Mouse (Mus musculus) adrenal gland, adult 2 months (tissue): ENCODE results near the gene N4bp3. TPM values are rescaled to one million over a fixed set of nuclear protein-coding genes. Genes with fewer than 3 reads are reported as not detected.
"Not testable (repeated sequence)": the region's sequence is repeated elsewhere in the genome, so short reads cannot be mapped to it uniquely, and the experiment has no call there.

Source experiments
- DNase-seq: peaks from one replicate; pipeline ENCODE4 v3.0.0; 2021
- long read RNA-seq: library from polyadenylated mRNA; stranded (forward); transcript quantifications from one replicate; pipeline ENCODE4 v2.0.0, GENCODE M21; 2021
- polyA plus RNA-seq: library from polyadenylated mRNA; depleted of rRNA; stranded (reverse); fragments of >200 nt; gene quantifications from 2 replicates; pipeline ENCODE4 v1.2.3, GENCODE M21; 2012; rRNA removed
- total RNA-seq, 2 experiments: library from RNA; stranded (reverse); gene quantifications; 2 replicates each; pipeline ENCODE4 v1.2.3; 2021

The N4bp3 gene
- total RNA-seq (1 to 10 TPM; 5.3 to 9.3 TPM), polyA plus RNA-seq (10.5 and 15.1 TPM in 2 replicates)
- long read RNA-seq, transcript N4bp3-201 (5 exons, 2,367 nt): major isoform, 14 of 17 reads
- long read RNA-seq, partial matches to known transcripts: 2 of 17 reads
- long read RNA-seq, other reads (novel, unspliced or antisense): 1 of 17 reads

DNA sequence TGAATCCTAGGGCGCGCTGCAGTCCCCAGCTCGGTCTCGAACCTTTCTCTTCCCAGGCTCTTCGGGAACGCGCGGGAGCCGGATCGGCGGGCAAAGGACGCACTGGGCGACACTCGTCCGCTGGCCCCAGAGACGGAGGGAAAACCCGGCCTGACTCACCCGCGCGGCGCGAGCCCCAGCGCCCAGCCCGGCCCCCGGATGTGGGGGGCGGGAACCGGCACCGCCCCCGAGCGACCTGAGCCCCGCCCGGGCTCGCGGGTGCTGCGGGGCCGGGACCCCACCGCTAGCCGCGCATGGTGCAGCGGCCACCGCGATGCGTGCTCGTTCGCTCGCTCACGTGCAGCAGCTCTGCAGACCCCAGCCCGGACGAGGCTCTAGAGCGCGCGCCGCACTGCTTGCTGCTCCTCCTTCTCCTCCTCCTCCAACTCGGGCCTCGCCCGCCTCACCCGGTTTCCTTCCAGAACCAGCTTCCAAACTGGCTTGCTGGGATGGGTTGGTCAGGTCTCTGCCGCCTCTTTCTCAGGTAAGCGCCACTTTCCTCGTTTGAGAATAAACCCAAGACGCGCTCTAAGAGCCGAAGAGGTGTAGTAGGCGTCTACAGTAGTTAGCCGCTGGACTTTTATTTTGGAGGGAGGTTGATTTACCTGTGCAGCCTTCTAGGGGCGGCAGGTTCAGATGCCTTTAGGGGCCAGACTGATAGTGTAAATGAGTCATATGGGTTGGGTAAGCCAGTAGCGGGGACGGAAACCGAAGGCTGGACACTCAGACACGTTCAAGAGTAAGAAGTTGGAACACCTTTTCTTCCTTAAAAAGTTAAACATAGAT, at the start of gene N4bp3, which contains the start of gene D930048N14Rik:
Gene N4bp3 (minus strand): TSS at position 152 of the 825 bp plus-strand sequence.
Gene D930048N14Rik (plus strand): TSS at position 264 of the 825 bp plus-strand sequence.
- peak; percentile 93 for DNase-seq

DNA sequence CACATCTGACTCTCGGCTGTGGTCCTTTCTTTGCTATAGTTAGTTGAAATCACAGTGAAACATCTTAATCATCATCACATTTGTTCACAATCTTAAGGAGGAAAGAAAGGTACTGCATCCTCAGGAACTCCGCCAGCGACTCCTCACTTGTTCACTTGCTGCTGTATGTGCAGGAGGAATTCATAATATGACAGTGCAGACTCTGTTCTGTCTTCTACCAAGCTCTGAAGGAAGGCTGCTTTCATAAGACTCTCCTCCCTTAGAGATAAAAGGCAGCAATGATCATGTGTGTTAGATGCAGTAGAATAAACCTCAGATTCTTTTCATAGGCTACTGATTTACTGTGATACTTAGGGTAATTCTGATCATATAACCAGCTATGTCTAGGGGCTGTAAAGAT, 44.3 kb upstream of the N4bp3 start:
- no peak for DNase-seq

DNA sequence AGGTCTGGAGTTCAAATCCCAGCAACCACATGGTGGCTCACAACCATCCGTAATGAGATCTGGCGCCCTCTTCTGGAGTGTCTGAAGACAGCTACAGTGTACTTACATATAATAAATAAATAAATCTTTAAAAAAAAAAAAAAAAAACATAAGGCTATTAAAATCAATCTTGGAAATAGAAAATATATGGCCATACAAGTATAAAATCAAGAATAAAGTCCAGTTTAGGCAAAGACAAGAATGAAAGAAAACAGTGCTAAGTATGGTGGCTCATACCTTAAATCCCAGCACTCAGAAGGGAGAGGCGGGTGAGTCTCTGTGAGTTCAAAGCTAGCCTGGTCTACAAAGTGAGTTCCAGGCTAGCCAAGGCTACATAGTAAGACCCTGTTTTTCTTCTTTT, 40.0 kb upstream of the N4bp3 start:
- not testable (repeated sequence) for DNase-seq

DNA sequence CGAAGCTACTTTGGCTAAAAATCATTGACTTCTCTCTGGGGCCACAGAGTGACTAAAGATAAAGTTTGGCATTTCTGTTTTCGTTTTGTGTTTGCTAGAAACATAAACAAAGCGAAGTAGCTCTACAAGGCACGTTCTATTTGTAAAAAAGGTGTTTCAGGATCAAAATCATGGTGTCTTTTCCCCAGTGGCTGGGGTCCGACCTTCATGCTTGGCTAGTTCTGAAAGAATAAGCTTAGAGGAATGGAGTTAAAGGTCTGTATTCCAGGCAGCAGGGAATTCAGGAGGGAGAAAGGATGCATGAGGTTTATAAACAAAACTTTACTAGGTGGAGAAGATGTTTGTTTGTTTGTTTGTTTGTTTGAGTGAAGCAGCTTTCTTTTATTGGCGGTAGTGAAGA, 38.7 kb upstream of the N4bp3 start:
- no peak for DNase-seq

DNA sequence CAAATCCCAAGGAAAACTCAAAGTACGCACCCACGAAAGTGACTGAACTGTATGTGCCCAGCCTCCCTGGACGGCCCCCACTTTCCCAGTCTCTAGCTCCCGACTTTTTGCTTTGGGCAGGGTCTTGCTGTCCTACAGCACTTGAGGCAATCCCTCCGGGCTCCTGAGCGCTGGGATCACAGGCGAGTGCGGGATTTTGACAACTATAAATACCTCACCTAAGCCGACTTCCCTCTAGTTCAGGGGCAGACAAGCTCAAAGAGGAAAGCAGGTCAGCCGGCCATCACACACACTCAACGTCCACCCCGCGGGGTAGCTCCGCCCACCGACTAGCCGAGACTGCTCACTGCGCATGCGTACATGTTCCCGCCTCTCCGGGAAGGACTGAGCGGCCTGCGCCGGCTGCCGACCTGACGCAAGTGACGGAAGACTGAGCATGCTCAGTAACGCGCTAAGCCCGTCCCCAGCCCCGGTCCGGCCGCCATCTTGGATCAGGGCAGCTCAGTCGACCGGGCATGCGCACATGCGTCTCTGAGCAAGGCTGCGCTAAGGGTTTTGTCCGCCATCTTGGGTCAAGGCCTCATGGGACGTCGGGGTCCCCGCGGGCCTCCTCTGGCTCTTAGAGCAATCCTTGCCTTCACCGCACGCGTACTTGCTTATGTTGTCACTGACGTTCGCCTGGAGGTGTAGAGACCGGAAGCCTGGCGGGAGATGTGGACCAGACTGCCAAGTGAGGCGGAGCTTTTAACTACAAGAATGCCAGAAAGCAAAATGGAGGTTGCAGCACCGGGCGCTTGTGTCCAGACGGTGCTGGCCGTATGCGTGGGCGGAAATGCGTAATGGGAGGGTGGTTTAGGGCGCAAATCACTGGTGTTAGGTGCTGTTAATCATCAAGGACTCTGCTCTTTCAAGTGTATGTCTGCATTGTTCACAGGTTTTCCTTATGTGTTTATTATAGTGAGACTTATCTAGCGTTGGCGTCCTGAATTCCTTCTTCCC, 38.0 kb upstream of the N4bp3 start, which contains the start of gene 0610009B22Rik:
Gene 0610009B22Rik (minus strand): TSS at position 545 of the 999 bp plus-strand sequence.
- peak; percentile 100 for DNase-seq

DNA sequence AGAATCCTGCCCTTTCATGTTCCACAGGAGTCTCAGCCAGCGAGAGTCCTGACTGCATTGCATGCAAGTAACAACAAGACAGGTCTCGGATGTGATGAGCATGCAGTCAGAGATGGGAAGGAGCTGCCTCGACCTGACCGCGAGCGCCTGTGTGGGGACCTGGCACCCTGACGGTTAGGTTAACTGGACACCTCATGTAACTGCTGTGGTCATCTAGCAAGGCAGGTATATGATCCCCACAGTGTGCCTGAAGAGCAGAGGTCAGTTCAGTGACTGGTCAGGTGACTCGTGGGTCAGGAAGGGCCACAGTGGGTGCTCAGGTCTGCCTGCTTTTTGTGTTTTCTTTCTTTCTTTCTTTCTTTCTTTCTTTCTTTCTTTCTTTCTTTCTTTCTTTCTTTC, 31.3 kb upstream of the N4bp3 start:
- DNase-seq: no peak

DNA sequence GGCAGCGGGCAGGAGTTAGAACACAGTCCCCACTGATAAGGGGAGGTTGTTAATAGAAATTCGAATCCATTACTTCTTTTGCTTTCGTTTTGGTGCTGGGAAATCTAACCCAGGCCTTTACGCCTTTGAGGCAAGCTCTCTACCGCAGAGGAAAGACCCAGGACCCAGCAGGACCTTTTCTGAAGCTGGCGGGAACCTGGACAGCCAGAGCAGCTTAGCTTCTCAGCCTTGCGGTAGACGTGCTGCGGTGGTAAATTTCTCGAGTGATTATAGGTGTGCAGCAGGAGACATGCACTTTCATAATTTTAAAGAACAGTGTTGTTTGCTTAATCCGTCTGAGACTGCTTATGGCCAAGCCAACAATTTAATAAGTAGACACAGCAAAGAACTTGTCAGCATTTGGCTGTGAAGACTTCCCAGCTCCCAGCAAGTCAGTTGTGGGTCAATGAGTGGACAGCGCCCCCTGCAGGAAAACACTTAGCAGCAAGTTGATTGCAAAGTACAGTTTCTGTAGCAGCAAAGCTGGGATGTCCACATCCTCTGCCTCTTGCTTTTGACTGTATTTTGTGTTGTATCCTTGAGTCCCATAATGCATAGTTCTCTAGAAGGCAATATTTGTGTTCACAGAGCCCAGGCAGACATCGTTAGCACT, 30.8 kb upstream of the N4bp3 start:
- DNase-seq: peak; percentile 87

DNA sequence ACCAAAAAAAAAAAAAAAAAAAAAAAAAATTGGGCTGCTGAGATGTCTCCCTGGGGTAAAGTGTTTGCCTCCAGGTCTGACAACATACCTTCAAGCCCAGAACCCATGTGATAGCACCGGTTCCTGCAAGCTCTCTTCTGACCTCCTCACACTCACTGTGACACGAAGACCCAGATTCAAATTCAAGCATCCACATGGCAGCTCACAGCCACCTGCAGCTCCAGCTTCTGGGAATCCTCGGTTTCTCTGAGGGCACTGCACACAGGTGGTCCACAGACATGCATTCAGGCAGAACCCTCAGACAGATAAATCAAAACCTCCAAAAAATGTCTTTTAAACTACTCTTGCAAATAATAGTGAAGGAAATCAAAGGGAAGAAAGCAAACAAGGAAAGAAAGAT, 28.8 kb upstream of the N4bp3 start:
- DNase-seq: no peak

DNA sequence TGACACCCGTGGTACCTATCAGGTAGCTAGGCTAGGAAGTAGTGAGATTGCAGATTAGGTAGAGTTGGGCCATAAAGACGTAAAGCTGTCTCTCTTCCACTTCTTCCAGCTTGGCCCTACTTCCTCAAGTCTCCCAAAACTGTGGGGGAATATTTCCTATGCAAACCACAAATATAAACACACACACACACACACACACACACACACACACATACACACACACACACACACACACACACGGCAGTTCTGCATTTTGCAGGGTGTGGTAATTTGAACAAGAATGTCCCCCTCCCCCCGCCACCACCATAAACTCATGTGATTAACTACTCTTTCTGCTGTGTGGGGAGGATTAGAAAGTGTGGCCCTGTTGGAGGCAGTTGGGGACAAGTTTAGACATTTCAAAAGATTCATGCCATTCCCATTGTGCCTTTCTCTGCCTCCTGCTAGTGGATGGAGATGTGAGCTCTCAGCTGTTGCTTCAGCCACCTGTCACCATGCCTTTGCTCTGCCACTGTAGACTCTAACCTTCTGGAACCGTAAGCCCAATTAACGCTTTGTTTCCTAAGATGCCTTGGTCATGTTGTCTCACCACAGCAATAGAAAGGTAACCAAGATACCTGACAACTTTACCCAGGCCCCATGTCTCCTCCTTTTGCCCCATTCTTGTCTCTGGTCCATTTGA, 27.2 kb upstream of the N4bp3 start:
- no peak for DNase-seq

DNA sequence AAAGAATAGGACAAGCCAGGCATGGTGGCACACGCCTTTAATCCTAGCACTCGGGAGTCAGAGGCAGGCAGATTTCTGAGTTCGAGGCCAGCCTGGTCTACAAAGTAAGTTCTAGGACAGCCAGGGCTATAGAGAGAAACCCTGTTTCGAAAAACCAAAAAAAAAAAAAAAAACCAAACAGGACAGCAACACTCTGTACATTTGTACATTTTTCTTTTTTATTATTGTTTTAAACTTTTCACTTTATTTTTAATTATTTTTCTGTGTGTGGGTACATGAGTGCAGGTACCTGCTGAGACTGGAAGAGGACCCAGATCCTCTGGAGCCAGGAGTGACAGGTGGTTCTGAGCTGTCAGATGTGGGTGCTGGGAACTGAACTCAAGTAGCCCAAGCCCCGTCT, 24.7 kb upstream of the N4bp3 start:
- no peak for DNase-seq

DNA sequence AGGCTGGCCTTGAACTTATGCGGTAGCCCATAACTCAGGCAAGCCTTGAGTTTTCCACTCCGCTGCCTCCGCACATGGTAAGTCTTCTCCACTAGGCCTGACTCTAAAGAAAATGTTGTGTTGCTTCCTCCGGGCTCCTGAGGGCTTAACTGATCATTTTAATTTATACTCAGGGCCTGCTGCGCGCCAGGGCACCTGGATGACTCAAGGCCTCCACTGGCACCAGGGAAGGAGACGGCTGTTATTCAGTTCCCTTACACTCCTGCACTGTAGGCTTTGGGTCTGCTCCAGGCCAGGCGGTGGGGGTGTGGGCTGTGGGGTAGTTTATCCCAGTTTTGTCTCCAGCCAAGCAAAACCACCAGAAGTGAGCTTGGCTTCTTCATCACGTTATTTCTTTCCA, 22.6 kb upstream of the N4bp3 start:
- DNase-seq: peak; percentile 66

DNA sequence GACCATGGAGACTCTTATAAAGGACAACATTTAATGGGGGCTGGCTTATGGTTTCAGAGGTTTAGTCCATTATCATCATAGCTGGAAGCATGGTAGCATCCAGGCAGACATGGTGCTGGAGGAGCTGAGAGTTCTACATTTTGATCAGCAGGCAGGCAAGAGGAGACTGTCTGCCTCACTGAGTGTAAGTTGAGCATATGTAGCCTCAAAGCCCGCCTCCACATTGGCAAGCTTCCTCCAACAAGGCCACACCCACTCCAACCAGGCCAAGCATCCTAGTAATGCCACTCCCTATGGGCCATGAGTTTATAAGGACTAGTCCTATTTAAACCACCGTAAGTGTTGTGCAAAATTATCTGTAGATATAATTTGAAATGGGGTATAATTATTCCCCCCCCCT, 20.7 kb upstream of the N4bp3 start:
- DNase-seq: no peak

DNA sequence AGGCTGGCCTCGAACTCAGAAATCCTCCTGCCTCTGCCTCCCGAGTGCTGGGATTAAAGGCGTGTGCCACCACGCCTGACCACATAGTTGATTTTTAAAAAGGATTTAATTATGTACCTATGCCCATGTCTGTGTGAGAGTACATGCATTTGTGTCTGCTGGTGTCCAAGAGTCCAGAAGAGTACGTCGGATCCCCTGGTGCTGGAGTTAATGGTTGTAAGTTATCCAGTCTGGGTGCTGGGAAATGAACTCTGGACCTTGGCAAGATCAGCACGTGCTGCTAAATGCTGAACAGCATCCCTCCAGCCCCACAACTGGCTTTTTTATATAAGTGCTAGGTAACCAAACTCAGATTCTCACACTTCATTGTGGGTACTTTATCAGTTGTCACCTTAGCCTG, 20.2 kb upstream of the N4bp3 start:
- DNase-seq: no peak

DNA sequence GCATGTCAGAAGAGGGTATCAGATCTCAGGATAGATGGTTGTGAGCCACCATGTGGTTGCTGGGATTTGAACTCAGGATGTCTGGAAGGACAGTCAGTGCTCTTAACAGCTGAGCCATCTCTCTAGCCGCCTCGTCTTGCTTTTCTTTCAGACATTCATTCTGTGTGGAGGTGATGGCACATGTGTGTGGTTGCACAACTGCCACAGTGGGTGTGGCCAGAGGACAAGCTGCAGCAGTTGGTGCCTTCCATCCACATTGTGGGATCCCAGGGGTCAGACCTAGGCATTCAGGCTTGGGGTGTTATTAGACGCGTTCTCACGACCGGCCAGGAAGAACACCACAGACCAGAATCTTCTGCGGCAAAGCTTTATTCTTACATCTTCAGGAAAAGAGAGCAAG, 14.1 kb upstream of the N4bp3 start:
- DNase-seq: not testable (repeated sequence)

DNA sequence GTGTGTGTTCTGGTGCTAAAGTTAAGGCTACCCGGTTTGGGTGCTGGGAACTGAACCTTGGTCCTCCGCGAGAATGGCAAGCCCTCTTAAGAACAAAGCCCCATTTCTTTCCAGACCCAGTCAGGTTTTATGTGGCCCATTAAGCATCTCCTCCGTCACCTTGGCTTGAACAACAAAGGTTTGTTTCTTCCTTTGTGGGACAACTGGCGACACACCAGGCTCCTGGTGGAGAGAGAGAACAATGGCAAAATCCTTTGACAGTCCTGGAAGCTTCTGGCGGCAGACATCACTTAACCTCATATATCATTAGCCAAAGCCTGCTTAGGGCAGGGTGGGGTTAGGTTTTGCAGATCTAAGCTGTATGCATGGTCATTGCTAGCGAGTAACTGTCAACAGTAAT, 12.0 kb upstream of the N4bp3 start:
- DNase-seq: no peak

DNA sequence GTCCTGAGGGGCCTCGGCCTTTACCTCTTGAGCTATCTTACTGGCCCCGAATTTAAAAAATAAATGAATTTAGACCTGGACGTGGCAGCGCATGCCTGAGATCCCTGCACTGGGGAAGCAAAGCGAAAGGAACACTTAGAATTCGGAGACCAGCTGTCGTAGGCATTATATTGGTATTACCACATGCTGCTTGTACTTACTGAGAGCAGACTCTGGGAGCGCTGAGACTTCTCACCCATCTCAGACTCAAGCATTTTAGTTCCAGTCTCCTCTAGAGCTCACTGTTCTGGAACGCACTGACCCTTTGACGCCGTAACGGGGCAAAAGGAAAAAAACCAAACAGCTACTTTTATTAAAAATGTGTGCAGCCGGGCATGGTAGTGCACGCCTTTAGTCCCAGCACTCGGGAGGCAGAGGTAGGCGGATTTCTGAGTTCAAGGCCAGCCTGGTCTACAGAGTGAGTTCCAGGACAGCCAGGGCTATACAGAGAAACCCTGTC, 11.3 kb upstream of the N4bp3 start:
- no peak for DNase-seq

DNA sequence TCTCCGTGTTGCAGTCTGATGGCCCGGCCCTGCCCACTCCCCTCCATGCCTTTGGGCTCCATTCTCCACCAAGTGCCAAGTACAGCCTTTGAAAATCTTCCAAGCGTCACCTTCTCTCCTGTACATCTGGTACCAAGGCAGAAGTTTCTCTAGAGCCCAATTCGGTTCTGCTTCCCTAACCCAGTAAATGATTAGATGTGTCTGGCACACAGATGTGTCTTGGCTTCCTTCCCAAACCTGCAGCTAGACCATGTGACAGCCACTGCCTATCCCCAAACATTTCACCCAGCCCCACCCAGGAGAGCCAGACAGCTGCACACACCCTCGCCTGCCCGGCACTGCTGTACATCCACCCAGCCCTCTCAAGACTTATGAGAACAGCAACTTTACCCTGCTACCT, 8.1 kb upstream of the N4bp3 start:
- peak; percentile 54 for DNase-seq

DNA sequence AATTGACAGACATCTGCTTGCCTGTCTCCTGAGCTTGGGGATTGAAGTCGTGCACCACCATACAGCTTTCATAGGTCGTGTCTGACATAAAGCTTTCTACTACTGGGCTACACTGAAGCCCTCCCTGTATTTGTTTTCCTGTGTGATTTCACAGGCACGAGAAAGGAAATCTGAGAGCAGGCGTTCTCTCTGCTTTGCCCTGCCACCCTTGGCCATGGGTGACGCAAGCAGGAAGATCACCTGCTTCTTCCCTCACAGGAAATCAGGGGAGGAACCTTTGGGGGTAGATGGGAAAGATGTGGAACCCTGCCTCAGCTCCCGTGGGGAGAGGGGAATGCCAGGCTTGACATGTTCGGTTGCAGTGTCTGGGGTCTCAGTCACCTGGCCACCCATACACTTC, 7.6 kb upstream of the N4bp3 start:
- no peak for DNase-seq

DNA sequence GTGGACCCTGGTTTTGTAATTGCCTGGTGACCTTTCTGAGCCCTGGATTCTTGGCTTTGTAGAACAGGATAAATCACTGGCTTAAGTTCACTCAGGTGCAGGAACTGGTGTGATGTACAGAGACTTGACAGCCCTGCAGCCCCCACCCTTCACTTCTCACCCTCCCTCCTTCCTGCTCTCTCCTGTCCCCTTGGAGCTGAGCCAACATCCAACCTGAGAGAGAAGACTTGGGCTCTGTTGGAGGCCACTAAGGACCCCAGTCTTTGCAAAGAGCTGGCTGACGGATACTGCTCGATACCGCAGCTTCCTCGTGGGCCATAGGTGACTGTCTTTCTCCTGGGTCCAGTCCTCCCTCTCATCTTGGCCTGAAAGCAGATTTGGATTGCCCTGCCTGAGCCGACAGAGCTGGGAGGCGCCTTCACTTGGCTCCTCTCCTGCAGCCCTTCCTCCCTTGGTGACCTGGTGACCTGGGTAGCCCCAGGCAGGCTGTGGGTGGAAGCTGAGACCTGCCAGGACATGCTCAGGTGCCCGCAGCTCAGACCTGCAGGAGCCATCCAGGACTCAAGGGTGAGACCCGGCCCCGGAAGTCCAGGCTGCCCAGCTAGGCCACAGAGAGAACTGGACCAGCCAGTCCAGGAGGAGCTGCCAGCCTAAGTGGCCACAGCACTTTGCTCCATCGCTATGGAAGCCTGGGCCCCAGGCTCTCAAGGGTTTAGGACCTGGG, 6.3 kb upstream of the N4bp3 start:
- peak; percentile 59 for DNase-seq

DNA sequence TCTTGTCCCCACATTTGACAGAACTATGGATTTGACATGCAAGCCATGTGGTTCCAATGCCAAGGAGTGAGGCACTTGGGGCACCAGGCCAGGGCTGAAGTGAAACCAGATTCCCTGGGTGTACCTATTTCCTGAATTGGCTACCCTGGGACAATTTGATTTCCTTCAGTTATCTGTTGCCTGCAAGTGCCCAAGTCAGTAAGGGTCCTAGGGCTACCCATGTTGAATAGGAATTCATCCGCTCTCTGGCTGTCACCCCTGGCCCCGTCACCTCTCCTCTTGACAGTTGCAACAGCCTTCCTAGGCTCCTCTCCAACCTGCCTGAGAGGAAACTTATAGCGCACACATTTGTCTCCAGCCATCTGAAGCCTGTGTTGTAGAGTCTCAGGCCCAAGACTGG, 4.2 kb upstream of the N4bp3 start:
- no peak for DNase-seq
